Mouse (Mus musculus): ENCODE measurements around the gene Pacsin1.

DNA sequence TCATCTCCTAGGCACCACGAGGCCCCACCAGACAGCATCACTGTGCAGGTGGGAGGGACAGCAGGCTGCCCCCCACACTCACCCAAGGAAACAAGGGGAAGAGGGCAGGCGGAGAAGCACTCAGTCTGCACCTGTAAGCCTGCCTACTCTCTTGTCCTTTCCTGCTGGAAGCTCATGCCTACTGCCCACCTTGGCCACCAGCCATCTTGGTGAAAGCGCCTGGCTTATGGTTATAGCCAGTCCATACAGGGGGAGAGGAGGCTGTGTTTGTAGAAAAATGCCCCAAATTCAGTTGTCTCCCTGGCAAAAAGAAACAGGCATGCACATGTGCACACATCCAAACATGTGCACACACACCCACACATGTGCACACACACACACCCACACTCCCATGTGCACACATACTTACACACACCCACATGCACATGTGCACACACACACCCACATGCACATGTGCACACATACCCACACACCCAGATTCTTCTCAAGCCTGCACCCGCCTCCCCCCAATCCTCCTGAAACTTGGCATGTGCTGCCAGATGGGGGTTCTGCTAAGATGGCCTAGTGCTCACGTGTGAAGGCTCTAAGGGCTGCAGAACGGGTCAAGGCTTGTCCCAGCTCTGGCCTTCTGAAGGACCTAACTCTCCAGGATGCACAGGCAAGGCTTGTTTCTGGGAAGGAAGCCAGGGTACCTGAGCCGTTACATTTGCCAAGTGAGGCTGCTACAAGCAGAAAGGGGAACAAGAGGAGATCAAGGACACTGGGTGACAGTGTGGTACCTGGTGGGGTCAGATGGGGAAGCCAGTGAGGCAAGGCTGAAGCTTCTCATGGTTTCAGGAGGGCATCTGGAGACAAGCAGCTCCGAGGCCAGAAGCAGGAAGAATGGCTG, 96.2 kb downstream of the Pacsin1 start:
- TF ChIP-seq CTCF (IDR thresholded peaks at IDR 0.05; ENCODE audit: low read depth) (no peak), EP300 (optimal IDR thresholded peaks at IDR 0.05) (no peak)

Data from stomach, postnatal 0 days (tissue).